Mouse (Mus musculus) MEL (cell line): ENCODE measurements around the gene Gm813.

ENCODE experiments used
- ETS1 ChIP-seq: IDR thresholded peaks from 2 replicates; pipeline ENCODE4 v1.6.1; 2012; ENCODE audit warnings: low read depth, mild to moderate bottlenecking, inconsistent platforms, low read length, improper control_type of control experiment, moderate library complexity
- TAL1 ChIP-seq: IDR thresholded peaks from 2 replicates; pipeline ENCODE4 v1.6.1; 2012; ENCODE audit warnings: mild to moderate bottlenecking, inconsistent platforms, low read length, moderate library complexity, mixed read lengths

DNA sequence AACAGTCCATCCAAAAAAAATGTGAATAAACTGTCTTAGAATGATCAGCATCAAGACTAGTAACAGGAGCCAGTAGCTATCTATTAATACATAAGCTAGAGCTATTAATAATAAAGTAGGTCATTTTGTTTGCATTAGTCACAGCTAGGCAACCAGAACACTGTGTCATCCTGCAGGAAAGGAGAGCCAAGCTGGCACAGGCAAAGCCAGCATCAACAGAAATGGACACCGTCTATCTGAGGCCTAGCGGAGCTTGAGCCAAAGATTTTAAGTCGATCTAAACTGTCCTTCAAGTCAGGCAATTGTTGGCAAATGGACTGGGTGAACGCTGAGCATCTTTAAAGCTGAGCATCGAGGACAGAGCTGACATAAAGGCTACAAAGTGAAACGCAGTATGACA is 15.9 kb downstream of the Gm813 start:
- TF ChIP-seq ETS1 = no peak
- no peak for TF ChIP-seq TAL1
